Mouse (Mus musculus): Measurements from ENCODE around the gene Ppef2.
A peak's percentile ranks its signal among the peaks of the same experiment; 100 is the strongest.

The Ppef2 gene

DNA sequence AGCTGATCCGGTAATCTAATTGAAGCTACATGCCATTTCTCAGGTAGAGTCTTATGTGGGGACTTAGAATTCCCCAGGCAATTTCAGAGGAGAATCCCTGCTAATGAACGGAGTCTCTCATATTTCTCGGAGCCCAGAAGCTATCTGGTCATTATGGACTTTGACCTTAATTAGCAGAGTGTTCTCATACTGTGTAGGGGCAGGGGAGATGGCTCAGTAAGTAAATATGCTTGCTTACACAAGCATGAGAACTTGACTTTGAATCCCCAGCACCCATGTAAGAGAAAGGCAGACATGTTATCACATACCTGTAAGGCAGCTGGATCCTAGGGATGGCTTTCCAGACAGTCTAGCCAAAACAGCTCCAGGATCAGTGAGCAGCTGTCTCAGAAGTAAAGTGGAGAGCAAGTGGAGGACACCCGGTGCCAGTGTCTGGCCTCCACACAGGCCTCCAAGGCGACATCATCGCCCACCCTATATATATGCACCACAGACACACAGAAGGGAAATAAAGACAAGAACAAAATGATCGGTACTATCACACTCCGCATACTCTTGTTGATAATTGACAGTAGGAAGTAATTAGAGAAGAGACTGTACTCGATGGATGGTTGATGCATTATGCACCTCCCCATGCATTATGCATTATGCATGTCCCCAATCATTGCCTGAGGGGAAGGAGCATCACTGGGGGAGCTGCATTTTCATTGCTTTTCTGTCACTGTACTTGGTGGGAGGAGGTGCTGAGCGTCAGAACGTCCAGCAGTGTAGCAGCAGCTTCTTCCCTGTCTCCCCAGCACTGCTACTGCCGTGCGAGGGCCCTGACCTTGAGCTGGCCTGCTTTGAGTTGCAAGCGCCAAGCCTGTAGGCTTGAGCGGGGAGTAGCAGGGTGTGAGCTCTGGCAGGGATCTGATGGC lies 58.9 kb downstream of the Ppef2 start:
- no peak for DNase-seq (ENCODE audit: low spot score in 2 of 2)

DNA sequence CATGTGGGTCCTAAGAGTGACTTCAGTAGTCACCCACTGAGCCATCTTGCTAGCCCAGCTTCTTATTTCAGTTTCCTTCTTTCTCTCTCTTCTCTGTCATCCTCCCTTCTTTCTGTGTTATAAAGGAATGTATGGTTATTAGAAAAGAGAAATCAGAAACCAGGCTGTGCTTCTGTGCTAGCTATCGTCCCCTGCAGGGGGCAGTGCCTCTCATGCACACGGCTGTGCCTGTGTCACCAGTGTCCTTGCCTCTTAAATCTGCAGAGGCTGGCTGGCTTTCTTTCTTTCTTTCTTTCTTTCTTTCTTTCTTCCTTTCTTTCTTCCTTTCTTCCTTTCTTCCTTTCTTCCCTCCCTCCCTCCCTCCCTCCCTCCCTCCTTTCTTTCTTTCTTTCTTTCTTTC lies 60.4 kb downstream of the Ppef2 start:
- peak in 1 of 2 experiments; percentile 39 for DNase-seq (ENCODE audit: low spot score in 2 of 2)

DNA sequence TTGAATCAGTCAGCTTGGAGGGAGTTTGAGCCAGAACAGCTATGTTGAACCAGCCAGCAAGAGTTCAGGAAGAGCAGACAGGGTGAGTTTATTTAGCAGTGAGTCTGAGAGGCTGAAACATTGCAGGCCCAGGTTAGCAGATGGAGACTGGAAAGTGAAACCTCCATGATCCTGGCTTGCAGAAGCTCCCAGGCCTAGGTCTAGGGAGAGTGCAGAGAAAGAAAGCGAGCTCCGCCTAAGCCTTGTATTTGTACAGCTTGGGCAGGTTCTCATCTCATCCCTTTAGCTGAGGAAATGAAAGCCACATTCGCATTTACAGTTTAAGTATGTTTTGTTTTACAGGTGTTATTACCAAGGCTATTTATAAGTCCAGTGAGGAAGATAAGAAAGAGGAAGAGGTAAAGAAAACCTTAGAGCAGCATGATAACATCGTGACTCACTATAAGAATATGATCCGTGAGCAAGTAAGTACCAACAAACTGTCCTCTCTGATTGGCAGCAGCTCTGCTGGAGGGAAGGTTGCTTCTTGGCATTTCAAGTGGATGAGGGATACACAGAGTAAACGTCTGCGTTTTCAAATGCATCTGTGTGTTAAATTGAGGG lies 67.1 kb downstream of the Ppef2 start:
- no peak for DNase-seq (ENCODE audit: low spot score in 2 of 2)

DNA sequence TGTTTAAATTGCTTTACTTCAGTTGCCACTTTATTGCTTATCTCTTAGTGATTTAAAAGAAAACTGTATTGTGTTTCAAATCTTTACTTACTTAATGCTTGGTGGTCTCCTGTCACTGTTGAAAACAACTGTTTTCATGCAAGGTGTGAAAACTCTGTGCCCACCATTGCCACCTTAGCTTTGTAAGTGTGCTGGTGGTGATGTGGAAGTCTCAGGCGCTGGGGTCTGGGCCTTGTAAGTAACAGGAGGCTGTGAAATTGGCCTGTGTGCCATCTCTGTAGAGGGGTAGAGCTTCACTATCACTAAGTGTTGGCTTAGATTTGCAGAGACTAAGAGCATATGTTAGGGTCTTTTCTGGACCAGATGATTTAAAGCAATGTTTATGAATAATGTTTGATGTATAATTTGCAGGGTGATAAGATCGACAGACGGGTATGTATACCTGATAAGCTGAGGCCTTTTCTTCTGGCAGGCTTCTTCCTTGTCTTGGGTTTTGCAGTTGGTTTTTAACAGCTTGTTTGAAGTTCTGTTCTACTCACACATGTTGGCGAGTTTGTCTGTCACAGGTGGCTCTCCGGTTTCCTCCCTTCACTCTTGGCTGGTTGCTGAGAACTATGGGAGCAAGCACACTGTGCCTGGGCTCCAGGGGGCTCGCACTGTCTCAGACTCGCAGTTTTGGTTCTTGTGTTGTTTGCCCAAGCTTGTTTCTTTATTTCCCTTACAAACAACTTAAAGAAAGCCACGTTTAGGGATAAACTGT lies 72.8 kb downstream of the Ppef2 start:
- DNase-seq (ENCODE audit: low spot score in 2 of 2) = no peak
